Mouse (Mus musculus) liver, adult 2 months (tissue): ENCODE measurements around the gene Wdfy4.

ENCODE experiments used
- CTCF ChIP-seq: fragments of 200-500 bp; IDR thresholded peaks from 2 replicates; pipeline ENCODE4 v1.5.1; 2011; ENCODE audit warnings: low read depth, low read length, control low read depth
- POLR2A ChIP-seq: fragments of 200-500 bp; IDR thresholded peaks from 2 replicates; pipeline ENCODE4 v1.6.1; 2011; ENCODE audit warnings: low read length, control low read depth; ENCODE audit not compliant: insufficient read depth; ENCODE audit errors: extremely low read depth

DNA sequence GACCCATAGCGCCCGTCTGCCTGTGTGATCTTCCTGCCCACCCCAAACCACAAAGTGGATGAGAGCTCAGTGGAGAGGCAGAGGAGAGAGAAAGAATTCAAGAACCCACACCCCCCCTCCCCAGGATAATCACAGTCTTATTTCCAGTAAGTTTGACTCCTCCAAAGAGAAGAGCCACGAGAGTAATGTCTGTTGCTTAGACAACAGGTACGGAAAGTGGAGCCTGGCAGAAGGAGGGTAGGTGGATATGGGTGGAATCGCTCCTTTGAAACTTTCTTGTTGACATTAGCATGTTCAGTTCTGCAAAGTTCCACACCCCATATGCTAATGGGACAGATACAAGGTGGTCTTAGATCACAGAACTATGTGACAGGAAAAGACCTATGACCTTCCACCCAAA lies 88.8 kb downstream of the Wdfy4 start:
- TF ChIP-seq CTCF (no peak), POLR2A (no peak)
